Mouse (Mus musculus) stomach, embryonic 15.5 days (tissue): ENCODE measurements around the gene Sgca. TPM values are rescaled to one million over a fixed set of nuclear protein-coding genes. Genes with fewer than 3 reads are reported as not detected.
"Not testable (repeated sequence)": the region's sequence is repeated elsewhere in the genome, so short reads cannot be mapped to it uniquely, and the experiment has no call there.

Experiments
- ATAC-seq: fragments of 200-750 bp; cut with Nextera tagmentation; 2 replicates; pipeline ENCODE4 v1.8.0; 2017; ENCODE audit warnings: low read depth, moderate number of reproducible peaks, moderate TSS enrichment; ENCODE audit not compliant: insufficient read depth, low FRiP score
- H3K27ac ChIP-seq: fragments of 300-500 bp; sonication (generic); 2 replicates; pipeline ENCODE4 v1.5.1; 2015; ENCODE audit warnings: mild to moderate bottlenecking, inconsistent platforms
- H3K27me3 ChIP-seq: fragments of 300-500 bp; sonication (generic); replicated peaks from 2 replicates; pipeline ENCODE4 v1.6.1; 2015; ENCODE audit warnings: inconsistent platforms
- H3K36me3 ChIP-seq: fragments of 300-500 bp; sonication (generic); 2 replicates; pipeline ENCODE4 v1.6.1; 2015; ENCODE audit warnings: inconsistent platforms
- H3K4me1 ChIP-seq: fragments of 300-500 bp; sonication (generic); 2 replicates; pipeline ENCODE4 v1.6.1; 2015; ENCODE audit warnings: inconsistent platforms
- H3K4me2 ChIP-seq: fragments of 300-500 bp; sonication (generic); 2 replicates; pipeline ENCODE4 v1.6.1; 2015; ENCODE audit warnings: mild to moderate bottlenecking, inconsistent platforms
- H3K4me3 ChIP-seq: fragments of 300-500 bp; sonication (generic); replicated peaks from 2 replicates; pipeline ENCODE4 v1.5.1; 2015; ENCODE audit warnings: inconsistent platforms
- H3K9ac ChIP-seq: fragments of 300-500 bp; sonication (generic); 2 replicates; pipeline ENCODE4 v1.6.1; 2015; ENCODE audit warnings: inconsistent platforms
- H3K9me3 ChIP-seq: fragments of 300-500 bp; sonication (generic); 2 replicates; pipeline ENCODE4 v1.6.1; 2016; ENCODE audit warnings: inconsistent platforms
- WGBS: fragments of 180-500 bp; shearing (Covaris S2); methylation state at CpG from one replicate; pipeline ENCODE4 v1.1.7; 2015; 5-methylcytosine and 5-hydroxymethylcytosine counted together
- polyA plus RNA-seq: library from polyadenylated mRNA; unstranded; fragments of >200 nt; fragmentation: Nextera tagmentation; extraction: Ambion mirVana; gene quantifications from 2 replicates; pipeline ENCODE4 v1.2.1, GENCODE M21; 2015

Gene Sgca
- polyA plus RNA-seq, 1 experiment from 2014 or later = 0.17 TPM

GRCm38 (mm10) chr11:94978178-94978915 lies 2.2 kb upstream of the Sgca start:
- H3K4me2 ChIP-seq = peak overlapping the region; percentile 47
- H3K4me1 ChIP-seq = no peaks in the 10 kb centered on the region
- H3K9me3 ChIP-seq = no peaks in the 10 kb centered on the region
- H3K27me3 ChIP-seq = no peaks in the 10 kb centered on the region
- H3K9ac ChIP-seq = no peak overlapping the region
- ATAC-seq = no peak
- WGBS = 38% methylated on average over 9 of the region's 9 CpGs
- 0 out of 2 replicates have a peak overlapping the region, but pooled peaks have one; percentile 6 for H3K4me3 ChIP-seq
- H3K36me3 ChIP-seq = no peaks in the 10 kb centered on the region
- H3K27ac ChIP-seq = no peak overlapping the region

GRCm38 (mm10) chr11:94974951-94975350 lies 1.2 kb downstream of the Sgca start:
- Histone ChIP-seq H3K4me2 (no peak overlapping the region), H3K36me3 (no peaks in the 10 kb centered on the region), H3K9me3 (no peaks in the 10 kb centered on the region), H3K4me1 (no peaks in the 10 kb centered on the region), H3K27ac (no peak overlapping the region), H3K9ac (no peak overlapping the region), H3K27me3 (no peaks in the 10 kb centered on the region), H3K4me3 (no peak overlapping the region)
- WGBS = 77% methylated on average over 2 of the region's 2 CpGs
- no peak for ATAC-seq

GRCm38 (mm10) chr11:94973313-94973712 lies 2.8 kb downstream of the Sgca start:
- Histone ChIP-seq H3K27me3 (no peaks in the 10 kb centered on the region), H3K27ac (no peak overlapping the region), H3K36me3 (no peaks in the 10 kb centered on the region), H3K4me1 (no peaks in the 10 kb centered on the region), H3K9ac (no peak overlapping the region), H3K4me3 (no peak overlapping the region), H3K9me3 (no peaks in the 10 kb centered on the region), H3K4me2 (no peak overlapping the region)
- ATAC-seq = no peak
- WGBS = 55% methylated on average over 4 of the region's 4 CpGs

- Histone ChIP-seq H3K27ac (no peak overlapping the region), H3K9me3 (no peaks in the 10 kb centered on the region), H3K4me3 (no peak overlapping the region), H3K4me2 (no peak overlapping the region), H3K36me3 (no peaks in the 10 kb centered on the region), H3K27me3 (no peaks in the 10 kb centered on the region), H3K4me1 (no peaks in the 10 kb centered on the region), H3K9ac (no peak overlapping the region)
- no peak for ATAC-seq
- WGBS = 59% methylated on average over 5 of the region's 5 CpGs
Measured at GRCm38 (mm10) chr11:94972887-94973286, 3.2 kb downstream of the Sgca start.

- Histone ChIP-seq H3K4me3 (no peak overlapping the region), H3K27ac (no peak overlapping the region), H3K9ac (no peak overlapping the region), H3K27me3 (no peaks in the 10 kb centered on the region), H3K4me2 (no peak overlapping the region), H3K36me3 (no peaks in the 10 kb centered on the region), H3K4me1 (no peaks in the 10 kb centered on the region), H3K9me3 (no peaks in the 10 kb centered on the region)
- ATAC-seq = no peak
- 62% methylated on average over 16 of the region's 16 CpGs for WGBS
Measured at GRCm38 (mm10) chr11:94971895-94972615, 4.1 kb downstream of the Sgca start.

GRCm38 (mm10) chr11:94970210-94970943 lies 5.8 kb downstream of the Sgca start:
- no peak overlapping the region for H3K4me3 ChIP-seq

GRCm38 (mm10) chr11:94969709-94970108 lies 6.4 kb downstream of the Sgca start:
- H3K9ac ChIP-seq, H3K27ac ChIP-seq, H3K9me3 ChIP-seq, H3K4me2 ChIP-seq, H3K36me3 ChIP-seq, H3K4me3 ChIP-seq, H3K4me1 ChIP-seq, ATAC-seq, H3K27me3 ChIP-seq: not testable (repeated sequence)
- 89% methylated on average over 4 of the region's 4 CpGs for WGBS

More at GRCm38 (mm10) chr11:94970210-94970943, 5.8 kb downstream of the Sgca start:
- H3K9me3 ChIP-seq = no peaks in the 10 kb centered on the region
- no peak overlapping the region for H3K9ac ChIP-seq
- H3K4me2 ChIP-seq = no peak overlapping the region
- H3K4me1 ChIP-seq = no peaks in the 10 kb centered on the region
- 58% methylated on average over 15 of the region's 15 CpGs for WGBS
- no peak overlapping the region for H3K27ac ChIP-seq
- no peaks in the 10 kb centered on the region for H3K36me3 ChIP-seq
- no peak for ATAC-seq
- no peaks in the 10 kb centered on the region for H3K27me3 ChIP-seq

GRCm38 (mm10) chr11:94968187-94968586 lies 7.9 kb downstream of the Sgca start:
- WGBS = 78% methylated on average over 7 of the region's 7 CpGs
- ATAC-seq = no peak
- H3K27me3 ChIP-seq = no peaks in the 10 kb centered on the region

GRCm38 (mm10) chr11:94967419-94967818 lies 8.7 kb downstream of the Sgca start, which contains the start of gene Hils1:
TSS of gene Hils1 (plus strand) at chr11:94967593.
- no peak for ATAC-seq
- no peaks in the 10 kb centered on the region for H3K4me1 ChIP-seq
- no peak within 1 kb of the TSS for H3K4me2 ChIP-seq
- H3K9me3 ChIP-seq = no peaks in the 10 kb centered on the region
- no peak within 1 kb of the TSS for H3K27ac ChIP-seq
- no peaks in the 10 kb centered on the region for H3K36me3 ChIP-seq
- no peaks in the 10 kb centered on the region for H3K27me3 ChIP-seq
- 35% methylated on average over 4 of the region's 4 CpGs for WGBS
- H3K9ac ChIP-seq = no peak within 1 kb of the TSS
- H3K4me3 ChIP-seq = no peak within 1 kb of the TSS

More at GRCm38 (mm10) chr11:94968187-94968586, 7.9 kb downstream of the Sgca start:
- H3K36me3 ChIP-seq = no peaks in the 10 kb centered on the region
- H3K9ac ChIP-seq = no peak overlapping the region
- no peak overlapping the region for H3K4me3 ChIP-seq
- no peaks in the 10 kb centered on the region for H3K4me1 ChIP-seq
- no peaks in the 10 kb centered on the region for H3K9me3 ChIP-seq
- no peak overlapping the region for H3K27ac ChIP-seq
- H3K4me2 ChIP-seq = no peak overlapping the region

GRCm38 (mm10) chr11:94962534-94963101 lies 13.5 kb downstream of the Sgca start:
- no peaks in the 10 kb centered on the region for H3K9me3 ChIP-seq
- no peaks in the 10 kb centered on the region; the same call in 1 of the 2 replicates for H3K4me1 ChIP-seq
- no peak overlapping the region for H3K4me3 ChIP-seq
- H3K4me2 ChIP-seq = no peak overlapping the region
- no peaks in the 10 kb centered on the region for H3K27me3 ChIP-seq
- WGBS = 63% methylated on average over 5 of the region's 5 CpGs
- no peak overlapping the region for H3K9ac ChIP-seq
- no peak overlapping the region for H3K27ac ChIP-seq
- H3K36me3 ChIP-seq = no peaks in the 10 kb centered on the region
- ATAC-seq = no peak

GRCm38 (mm10) chr11:94958065-94958858 lies 17.9 kb downstream of the Sgca start:
- 13% methylated on average over 8 of the region's 8 CpGs for WGBS
- H3K9me3 ChIP-seq = no peaks in the 10 kb centered on the region
- no peak overlapping the region for H3K9ac ChIP-seq
- H3K27me3 ChIP-seq = no peaks in the 10 kb centered on the region
- no peaks in the 10 kb centered on the region for H3K36me3 ChIP-seq
- H3K4me2 ChIP-seq = peak overlapping the region; percentile 22
- H3K4me3 ChIP-seq = no peak overlapping the region
- peak overlapping the region; percentile 48; the same call in 1 of the 2 replicates for H3K27ac ChIP-seq
- ATAC-seq = peak; percentile 40
- H3K4me1 ChIP-seq = no peaks in the 10 kb centered on the region; the same call in 1 of the 2 replicates
